Mouse (Mus musculus): ENCODE results near the gene Hspg2. TPM values are rescaled to one million over a fixed set of nuclear protein-coding genes. Genes with fewer than 3 reads are reported as not detected.

Gene Hspg2
- polyA plus RNA-seq, 1 experiment from 2014 or later, result 67.5 TPM

DNA sequence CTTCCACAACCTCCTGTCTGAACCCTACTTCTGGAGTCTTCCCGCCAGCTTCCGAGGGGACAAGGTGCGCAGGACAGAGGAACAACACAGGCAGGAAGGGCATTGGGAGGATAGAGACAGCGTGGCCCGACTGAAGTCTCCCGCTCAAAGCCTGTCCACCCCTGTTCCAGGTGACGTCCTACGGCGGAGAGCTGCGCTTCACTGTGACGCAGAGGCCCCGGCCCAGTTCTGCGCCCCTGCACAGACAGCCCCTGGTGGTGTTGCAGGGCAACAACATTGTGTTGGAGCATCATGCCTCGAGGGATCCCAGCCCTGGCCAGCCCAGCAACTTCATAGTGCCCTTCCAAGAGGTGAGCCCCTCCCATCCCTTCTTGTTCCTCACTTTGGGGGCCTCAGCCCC lies 50.2 kb downstream of the Hspg2 start:
- no peak overlapping the region for H3K9ac ChIP-seq (ENCODE audit: low read length)
- H3K27ac ChIP-seq (replicated peaks in 1 of 2; ENCODE audit: control insufficient read depth in 1 of 2, insufficient read depth in 1 of 2, low read depth in 2 of 2, low read length in 2 of 2), result no peak overlapping the region
- no peaks in the 10 kb centered on the region for H3K27me3 ChIP-seq (ENCODE audit: control insufficient read depth, insufficient read depth, low read length)
- H3K36me3 ChIP-seq (ENCODE audit: control insufficient read depth, insufficient read depth, low read length), result peaks cover 100% of the 10 kb centered on the region
- no peaks in the 10 kb centered on the region; a peak in 1 of 4 replicates for H3K4me1 ChIP-seq (ENCODE audit: control insufficient read depth in 2 of 2, insufficient read depth in 2 of 2, low read length in 2 of 2)
- 89% methylated on average over 14 of the region's 14 CpGs for WGBS
- no peak overlapping the region for H3K4me3 ChIP-seq (ENCODE audit: control insufficient read depth in 1 of 2, insufficient read depth in 1 of 2, low read depth in 1 of 2, low read length in 2 of 2)
- no peak for ATAC-seq (ENCODE audit: insufficient number of reproducible peaks, insufficient read depth, low FRiP score, low read depth)
- H3K4me2 ChIP-seq (ENCODE audit: low read length), result no peak overlapping the region
- H3K9me3 ChIP-seq (ENCODE audit: control insufficient read depth, low read length), result no peaks in the 10 kb centered on the region

DNA sequence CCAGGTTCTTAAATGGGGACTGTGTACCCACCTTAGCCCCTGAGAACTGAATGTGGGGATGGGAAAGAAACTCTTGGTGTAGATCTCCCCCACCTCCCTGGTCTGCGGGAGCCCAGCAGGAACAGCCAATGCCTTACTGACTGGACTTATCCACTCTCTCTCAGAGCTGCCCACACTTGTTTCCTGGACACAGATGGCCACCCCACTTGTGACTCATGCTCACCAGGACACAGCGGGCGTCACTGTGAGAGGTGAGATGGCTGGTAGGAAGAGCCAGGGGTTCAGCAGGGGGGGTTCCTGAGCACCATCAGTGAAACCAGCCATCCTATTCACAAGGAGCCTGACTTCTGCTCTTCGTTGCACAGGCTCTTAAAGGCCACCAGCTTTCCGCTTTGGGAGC lies 51.8 kb downstream of the Hspg2 start:
- Histone ChIP-seq H3K27ac (replicated peaks in 1 of 2; ENCODE audit: control insufficient read depth in 1 of 2, insufficient read depth in 1 of 2, low read depth in 2 of 2, low read length in 2 of 2) (no peak overlapping the region), H3K4me3 (ENCODE audit: control insufficient read depth in 1 of 2, insufficient read depth in 1 of 2, low read depth in 1 of 2, low read length in 2 of 2) (no peak overlapping the region), H3K27me3 (ENCODE audit: control insufficient read depth, insufficient read depth, low read length) (no peaks in the 10 kb centered on the region), H3K36me3 (ENCODE audit: control insufficient read depth, insufficient read depth, low read length) (peaks cover 100% of the 10 kb centered on the region), H3K9me3 (ENCODE audit: control insufficient read depth, low read length) (no peaks in the 10 kb centered on the region), H3K4me1 (ENCODE audit: control insufficient read depth in 2 of 2, insufficient read depth in 2 of 2, low read length in 2 of 2) (no peaks in the 10 kb centered on the region; a peak in 1 of 4 replicates), H3K4me2 (ENCODE audit: low read length) (no peak overlapping the region), H3K9ac (ENCODE audit: low read length) (no peak overlapping the region)
- WGBS, result 82% methylated on average over 5 of the region's 5 CpGs
- ATAC-seq (ENCODE audit: insufficient number of reproducible peaks, insufficient read depth, low FRiP score, low read depth), result no peak

DNA sequence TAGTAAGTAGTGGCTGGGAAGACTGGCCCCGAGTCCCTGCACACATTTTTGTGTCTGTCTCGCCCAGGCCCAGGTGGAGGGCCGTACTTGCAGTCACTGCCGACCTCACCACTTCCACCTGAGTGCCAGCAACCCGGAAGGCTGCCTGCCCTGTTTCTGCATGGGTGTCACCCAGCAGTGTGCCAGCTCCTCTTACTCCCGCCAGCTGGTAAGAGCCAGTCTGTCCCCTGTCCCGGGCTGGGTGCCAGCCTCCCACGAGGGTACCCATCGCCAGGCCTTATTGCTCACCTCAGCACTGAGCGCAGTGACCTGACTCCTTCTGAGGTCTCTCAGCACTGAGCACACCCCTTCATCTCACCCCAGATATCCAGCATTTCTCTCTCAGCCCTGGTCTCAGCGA lies 53.4 kb downstream of the Hspg2 start:
- Histone ChIP-seq H3K9me3 (ENCODE audit: control insufficient read depth, low read length) (no peaks in the 10 kb centered on the region), H3K4me3 (ENCODE audit: control insufficient read depth in 1 of 2, insufficient read depth in 1 of 2, low read depth in 1 of 2, low read length in 2 of 2) (no peak overlapping the region), H3K4me1 (ENCODE audit: control insufficient read depth in 2 of 2, insufficient read depth in 2 of 2, low read length in 2 of 2) (no peaks in the 10 kb centered on the region; a peak in 1 of 4 replicates), H3K9ac (ENCODE audit: low read length) (no peak overlapping the region), H3K36me3 (ENCODE audit: control insufficient read depth, insufficient read depth, low read length) (peaks cover 100% of the 10 kb centered on the region), H3K27me3 (ENCODE audit: control insufficient read depth, insufficient read depth, low read length) (no peaks in the 10 kb centered on the region), H3K4me2 (ENCODE audit: low read length) (no peak overlapping the region), H3K27ac (replicated peaks in 1 of 2; ENCODE audit: control insufficient read depth in 1 of 2, insufficient read depth in 1 of 2, low read depth in 2 of 2, low read length in 2 of 2) (no peak overlapping the region)
- no peak for ATAC-seq (ENCODE audit: insufficient number of reproducible peaks, insufficient read depth, low FRiP score, low read depth)
- 95% methylated on average over 11 of the region's 11 CpGs for WGBS

DNA sequence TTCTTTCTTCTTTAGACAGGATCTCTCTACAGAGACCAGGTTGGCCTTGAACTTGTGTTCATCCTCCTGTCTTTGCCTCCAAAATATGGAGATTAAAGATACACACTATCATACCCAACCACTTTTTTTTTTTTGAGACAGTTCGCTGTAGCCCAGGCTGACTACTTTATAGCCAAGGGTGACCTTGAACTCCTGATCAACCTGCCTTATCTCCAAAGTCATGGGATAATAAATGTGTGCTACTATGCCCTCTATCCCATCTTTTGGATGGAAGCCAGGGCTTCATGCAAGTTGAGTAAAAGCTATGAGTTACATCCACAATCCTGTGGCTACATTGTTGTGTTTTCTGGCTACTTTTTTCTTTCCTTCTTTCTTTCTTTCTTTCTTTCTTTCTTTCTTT lies 56.9 kb downstream of the Hspg2 start:
- Histone ChIP-seq H3K27me3 (ENCODE audit: control insufficient read depth, insufficient read depth, low read length) (no peaks in the 10 kb centered on the region), H3K9me3 (ENCODE audit: control insufficient read depth, low read length) (no peaks in the 10 kb centered on the region), H3K4me3 (ENCODE audit: control insufficient read depth in 1 of 2, insufficient read depth in 1 of 2, low read depth in 1 of 2, low read length in 2 of 2) (no peak overlapping the region), H3K27ac (replicated peaks in 1 of 2; ENCODE audit: control insufficient read depth in 1 of 2, insufficient read depth in 1 of 2, low read depth in 2 of 2, low read length in 2 of 2) (no peak overlapping the region), H3K9ac (ENCODE audit: low read length) (no peak overlapping the region), H3K4me2 (ENCODE audit: low read length) (no peak overlapping the region), H3K36me3 (ENCODE audit: control insufficient read depth, insufficient read depth, low read length) (peaks cover 100% of the 10 kb centered on the region), H3K4me1 (ENCODE audit: control insufficient read depth in 2 of 2, insufficient read depth in 2 of 2, low read length in 2 of 2) (no peaks in the 10 kb centered on the region)
- no peak for ATAC-seq (ENCODE audit: insufficient number of reproducible peaks, insufficient read depth, low FRiP score, low read depth)
- 89% methylated on average over 1 of the region's 1 CpGs for WGBS

DNA sequence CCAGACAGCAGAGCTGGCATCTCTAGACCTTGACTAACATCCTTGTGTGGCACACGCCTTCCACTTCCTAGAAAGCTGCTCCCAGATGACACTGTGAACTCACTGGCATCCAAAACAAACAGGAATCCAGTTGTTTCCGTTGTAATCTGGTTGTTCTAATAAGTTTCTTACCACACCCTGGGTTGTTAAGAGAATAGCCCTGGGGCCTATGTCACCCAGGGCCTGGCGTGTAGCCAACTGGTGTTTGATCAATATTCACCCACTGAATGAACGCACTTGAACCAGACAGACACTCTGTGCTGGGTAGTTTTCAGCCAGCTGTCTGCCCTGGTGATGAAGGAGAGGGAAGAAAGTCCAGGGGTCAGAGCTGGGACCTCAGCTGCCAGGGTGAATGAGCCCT lies 58.8 kb downstream of the Hspg2 start:
- 84% methylated on average over 4 of the region's 4 CpGs for WGBS
- Histone ChIP-seq H3K36me3 (ENCODE audit: control insufficient read depth, insufficient read depth, low read length) (peaks cover 100% of the 10 kb centered on the region), H3K27me3 (ENCODE audit: control insufficient read depth, insufficient read depth, low read length) (no peaks in the 10 kb centered on the region), H3K9ac (ENCODE audit: low read length) (no peak overlapping the region), H3K27ac (replicated peaks in 1 of 2; ENCODE audit: control insufficient read depth in 1 of 2, insufficient read depth in 1 of 2, low read depth in 2 of 2, low read length in 2 of 2) (no peak overlapping the region), H3K9me3 (ENCODE audit: control insufficient read depth, low read length) (no peaks in the 10 kb centered on the region), H3K4me2 (ENCODE audit: low read length) (no peak overlapping the region), H3K4me1 (ENCODE audit: control insufficient read depth in 2 of 2, insufficient read depth in 2 of 2, low read length in 2 of 2) (no peaks in the 10 kb centered on the region), H3K4me3 (ENCODE audit: control insufficient read depth in 1 of 2, insufficient read depth in 1 of 2, low read depth in 1 of 2, low read length in 2 of 2) (no peak overlapping the region)
- ATAC-seq (ENCODE audit: insufficient number of reproducible peaks, insufficient read depth, low FRiP score, low read depth), result no peak

DNA sequence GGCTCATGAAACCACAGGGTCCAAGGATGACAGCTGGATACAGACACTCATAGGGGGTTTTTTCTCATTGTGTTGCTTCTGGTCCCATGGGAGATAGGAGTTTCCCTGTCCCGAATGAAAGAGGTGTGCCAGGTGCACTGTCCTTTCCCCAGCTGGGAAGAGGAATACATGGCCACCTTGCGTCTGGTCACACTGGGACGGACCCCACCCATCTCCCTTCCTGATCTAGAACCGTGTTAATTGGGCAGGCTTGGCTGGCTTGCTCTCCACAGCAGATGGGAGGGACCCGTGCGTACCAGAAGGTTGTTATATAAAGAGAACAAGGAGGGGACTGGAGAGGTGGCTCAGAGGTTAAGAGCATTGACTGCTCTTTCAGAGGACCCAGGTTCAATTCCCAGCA lies 59.3 kb downstream of the Hspg2 start:
- no peak for ATAC-seq (ENCODE audit: insufficient number of reproducible peaks, insufficient read depth, low FRiP score, low read depth)
- Histone ChIP-seq H3K36me3 (ENCODE audit: control insufficient read depth, insufficient read depth, low read length) (peaks cover 100% of the 10 kb centered on the region), H3K27ac (replicated peaks in 1 of 2; ENCODE audit: control insufficient read depth in 1 of 2, insufficient read depth in 1 of 2, low read depth in 2 of 2, low read length in 2 of 2) (no peak overlapping the region), H3K4me1 (ENCODE audit: control insufficient read depth in 2 of 2, insufficient read depth in 2 of 2, low read length in 2 of 2) (no peaks in the 10 kb centered on the region), H3K9me3 (ENCODE audit: control insufficient read depth, low read length) (no peaks in the 10 kb centered on the region), H3K4me3 (ENCODE audit: control insufficient read depth in 1 of 2, insufficient read depth in 1 of 2, low read depth in 1 of 2, low read length in 2 of 2) (no peak overlapping the region), H3K27me3 (ENCODE audit: control insufficient read depth, insufficient read depth, low read length) (no peaks in the 10 kb centered on the region), H3K9ac (ENCODE audit: low read length) (no peak overlapping the region), H3K4me2 (ENCODE audit: low read length) (no peak overlapping the region)
- 86% methylated on average over 6 of the region's 6 CpGs for WGBS

DNA sequence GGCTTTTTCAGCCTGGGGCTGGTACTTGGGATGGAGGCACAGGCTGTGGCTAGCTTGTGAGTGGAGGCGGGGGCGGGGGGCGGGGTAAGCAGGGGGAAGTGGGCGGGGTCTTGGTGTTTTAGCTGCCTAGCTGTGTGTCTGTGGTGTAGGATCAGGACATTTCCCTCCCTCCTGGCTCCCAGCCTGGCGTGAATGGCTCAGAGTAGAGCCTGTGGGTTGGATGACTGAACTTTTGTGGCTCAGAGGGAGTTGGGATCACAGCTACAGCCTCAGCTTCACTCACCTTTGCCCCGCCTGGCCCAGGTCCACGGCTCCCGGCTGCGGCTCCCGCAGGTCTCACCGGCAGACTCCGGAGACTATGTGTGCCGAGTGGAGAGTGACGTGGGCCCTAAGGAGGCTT lies 71.8 kb downstream of the Hspg2 start:
- no peak for ATAC-seq (ENCODE audit: insufficient number of reproducible peaks, insufficient read depth, low FRiP score, low read depth)
- no peaks in the 10 kb centered on the region for H3K27me3 ChIP-seq (ENCODE audit: control insufficient read depth, insufficient read depth, low read length)
- H3K4me3 ChIP-seq (ENCODE audit: control insufficient read depth in 1 of 2, insufficient read depth in 1 of 2, low read depth in 1 of 2, low read length in 2 of 2), result no peak overlapping the region
- WGBS, result 73% methylated on average over 14 of the region's 14 CpGs
- no peak overlapping the region for H3K4me2 ChIP-seq (ENCODE audit: low read length)
- H3K36me3 ChIP-seq (ENCODE audit: control insufficient read depth, insufficient read depth, low read length), result peaks cover 100% of the 10 kb centered on the region
- no peak overlapping the region for H3K27ac ChIP-seq (replicated peaks in 1 of 2; ENCODE audit: control insufficient read depth in 1 of 2, insufficient read depth in 1 of 2, low read depth in 2 of 2, low read length in 2 of 2)
- no peaks in the 10 kb centered on the region for H3K9me3 ChIP-seq (ENCODE audit: control insufficient read depth, low read length)
- no peaks in the 10 kb centered on the region for H3K4me1 ChIP-seq (ENCODE audit: control insufficient read depth in 2 of 2, insufficient read depth in 2 of 2, low read length in 2 of 2)
- no peak overlapping the region for H3K9ac ChIP-seq (ENCODE audit: low read length)

DNA sequence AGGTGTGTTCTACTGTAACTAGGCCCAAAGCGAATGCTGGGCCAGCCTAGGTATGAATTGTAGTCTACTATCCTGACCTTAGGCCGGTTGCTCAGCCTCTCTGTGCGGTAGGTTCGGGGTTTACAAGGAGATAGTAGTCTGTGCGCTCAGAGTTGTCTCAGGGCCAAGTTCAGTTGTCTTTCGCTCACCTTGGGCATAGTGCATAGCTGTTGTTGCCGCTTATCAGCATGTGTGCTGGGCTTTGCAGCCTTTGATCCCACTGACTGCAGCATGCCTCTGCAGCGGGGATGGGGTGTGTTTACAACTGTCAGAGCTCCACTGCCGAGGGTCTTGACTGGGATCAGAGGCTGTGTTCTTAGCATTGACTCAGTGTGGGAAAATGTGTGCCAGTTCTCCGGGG lies 74.4 kb downstream of the Hspg2 start:
- Histone ChIP-seq H3K4me2 (ENCODE audit: low read length) (no peak overlapping the region), H3K9ac (ENCODE audit: low read length) (no peak overlapping the region), H3K27ac (replicated peaks in 1 of 2; ENCODE audit: control insufficient read depth in 1 of 2, insufficient read depth in 1 of 2, low read depth in 2 of 2, low read length in 2 of 2) (no peak overlapping the region), H3K36me3 (ENCODE audit: control insufficient read depth, insufficient read depth, low read length) (peaks cover 100% of the 10 kb centered on the region), H3K27me3 (ENCODE audit: control insufficient read depth, insufficient read depth, low read length) (no peaks in the 10 kb centered on the region), H3K4me3 (ENCODE audit: control insufficient read depth in 1 of 2, insufficient read depth in 1 of 2, low read depth in 1 of 2, low read length in 2 of 2) (no peak overlapping the region), H3K4me1 (ENCODE audit: control insufficient read depth in 2 of 2, insufficient read depth in 2 of 2, low read length in 2 of 2) (no peaks in the 10 kb centered on the region), H3K9me3 (ENCODE audit: control insufficient read depth, low read length) (0 out of 2 replicates have a peak, but pooled peaks cover 7% of the 10 kb centered on the region)
- ATAC-seq (ENCODE audit: insufficient number of reproducible peaks, insufficient read depth, low FRiP score, low read depth), result no peak
- 69% methylated on average over 10 of the region's 10 CpGs for WGBS
